Mouse (Mus musculus) large intestine, adult 2 months (tissue): ENCODE results near the gene Olfr432. TPM values are rescaled to one million over a fixed set of nuclear protein-coding genes. Genes with fewer than 3 reads are reported as not detected.

ENCODE experiments used
- DNase-seq: peaks from one replicate; pipeline ENCODE4 v3.0.0-alpha.2; 2012; ENCODE audit warnings: low read depth, low spot score
- WGBS: fragments of 180-500 bp; shearing (Covaris S2); methylation state at CpG from one replicate; pipeline ENCODE4 v1.1.7; 2018; 5-methylcytosine and 5-hydroxymethylcytosine counted together
- polyA plus RNA-seq: library from polyadenylated mRNA; depleted of rRNA; stranded (reverse); fragments of >200 nt; gene quantifications from 2 replicates; pipeline ENCODE4 v1.2.3, GENCODE M21; 2012; rRNA removed

The Olfr432 gene
- polyA plus RNA-seq, 1 experiment: not detected

- DNase-seq: no peak
Observed at GRCm38 (mm10) chr1:174103735-174104134, 54.7 kb downstream of the Olfr432 start.

More at GRCm38 (mm10) chr1:174103735-174104134, 54.7 kb downstream of the Olfr432 start:
- 70% methylated on average over 2 of the region's 2 CpGs for WGBS

Other genes starting within 250 kb of the Olfr432 start
- gene Ifi211, start 136.2 kb upstream of the Olfr432 start, polyA plus RNA-seq: 0.31 and 0.45 TPM in 2 replicates
- gene Mndal, start 106.7 kb upstream of the Olfr432 start, polyA plus RNA-seq: 1.6 and 1.7 TPM in 2 replicates
- gene Ifi203, start 106.5 kb upstream of the Olfr432 start, polyA plus RNA-seq: 2.6 and 3.7 TPM in 2 replicates
- gene Ifi202b, start 66.5 kb upstream of the Olfr432 start, polyA plus RNA-seq: 0.14 and 0.17 TPM in 2 replicates
- gene Ifi205, start 17.4 kb upstream of the Olfr432 start, polyA plus RNA-seq: 0.47 and 0.67 TPM in 2 replicates
- gene Olfr433, start 8.5 kb upstream of the Olfr432 start, polyA plus RNA-seq: 0.10 and 0.11 TPM in 2 replicates
- gene Olfr430, start 17.4 kb downstream of the Olfr432 start, polyA plus RNA-seq: not detected in 2 replicates
- gene Olfr429, start 35.1 kb downstream of the Olfr432 start, polyA plus RNA-seq: not detected in 2 replicates
- gene Olfr427, start 47.7 kb downstream of the Olfr432 start, polyA plus RNA-seq: not detected in 2 replicates
- gene Olfr231, start 72.0 kb downstream of the Olfr432 start, polyA plus RNA-seq: not detected in 2 replicates
- not detected in 2 replicates for gene Olfr424, start 82.3 kb downstream of the Olfr432 start, polyA plus RNA-seq
- gene Olfr420, start 106.4 kb downstream of the Olfr432 start, polyA plus RNA-seq: not detected in 2 replicates
- not detected in 2 replicates for gene Spta1, start 123.6 kb downstream of the Olfr432 start, polyA plus RNA-seq
- 0.07 TPM in 1 of 2 replicates, not detected in the other for gene Olfr419, start 202.9 kb downstream of the Olfr432 start, polyA plus RNA-seq